Mouse (Mus musculus) liver, embryonic 13.5 days (tissue): ENCODE measurements around the gene Tnfsf12. TPM values are rescaled to one million over a fixed set of nuclear protein-coding genes. Genes with fewer than 3 reads are reported as not detected.

Experiments used
- ATAC-seq: fragments of 200-750 bp; cut with Nextera tagmentation; 2 replicates; pipeline ENCODE4 v1.8.0; 2017; ENCODE audit warnings: low read depth, mild to moderate bottlenecking, moderate number of reproducible peaks, moderate library complexity
- DNase-seq: peaks from one replicate; pipeline ENCODE4 v3.0.0; 2022
- H3K27ac ChIP-seq: fragments of 300-500 bp; sonication (generic); 2 replicates; pipeline ENCODE4 v1.5.1; 2015; ENCODE audit warnings: moderate library complexity, mild to moderate bottlenecking, inconsistent platforms
- H3K27me3 ChIP-seq: fragments of 300-500 bp; sonication (generic); 2 replicates; pipeline ENCODE4 v1.6.1; 2015; ENCODE audit warnings: mild to moderate bottlenecking, inconsistent platforms
- H3K36me3 ChIP-seq: fragments of 300-500 bp; sonication (generic); 2 replicates; pipeline ENCODE4 v1.6.1; 2015; ENCODE audit warnings: mild to moderate bottlenecking, inconsistent platforms
- H3K4me1 ChIP-seq: fragments of 300-500 bp; sonication (generic); replicated peaks from 2 replicates; pipeline ENCODE4 v1.6.1; 2015; ENCODE audit warnings: inconsistent platforms
- H3K4me2 ChIP-seq: fragments of 300-500 bp; sonication (generic); 2 replicates; pipeline ENCODE4 v1.6.1; 2015; ENCODE audit warnings: inconsistent platforms, mild to moderate bottlenecking, moderate library complexity
- H3K4me3 ChIP-seq: fragments of 300-500 bp; sonication (generic); replicated peaks from 2 replicates; pipeline ENCODE4 v1.5.1; 2015; ENCODE audit warnings: mild to moderate bottlenecking, inconsistent platforms
- H3K9ac ChIP-seq: fragments of 300-500 bp; sonication (generic); 2 replicates; pipeline ENCODE4 v1.6.1; 2015; ENCODE audit warnings: mild to moderate bottlenecking, inconsistent platforms
- H3K9me3 ChIP-seq: fragments of 300-500 bp; sonication (generic); replicated peaks from 2 replicates; pipeline ENCODE4 v1.6.1; 2016; ENCODE audit warnings: inconsistent platforms
- WGBS: fragments of 180-500 bp; shearing (Covaris S2); methylation state at CpG from one replicate; pipeline ENCODE4 v1.1.7; 2015; ENCODE audit not compliant: insufficient replicate concordance; 5-methylcytosine and 5-hydroxymethylcytosine counted together
- polyA plus RNA-seq: library from polyadenylated mRNA; unstranded; fragments of >200 nt; fragmentation: Nextera tagmentation; extraction: Ambion mirVana; gene quantifications from 2 replicates; pipeline ENCODE4 v1.2.1, GENCODE M21; 2015

Tnfsf12 gene
- polyA plus RNA-seq, 1 experiment from 2014 or later: 2.1 TPM

GRCm38 (mm10) chr11:69679144-69679543, 16.5 kb downstream of the Tnfsf12 start:
- peaks cover 60% of the 10 kb centered on the region for H3K36me3 ChIP-seq

GRCm38 (mm10) chr11:69672211-69672706, 23.4 kb downstream of the Tnfsf12 start, which contains the start of gene Eif4a1:
TSS of gene Eif4a1 (minus strand) at chr11:69672423.
- Histone ChIP-seq H3K9ac (peak within 1 kb of the TSS; percentile 98), H3K36me3 (peaks cover 83% of the 10 kb centered on the region), H3K4me1 (peaks cover 63% of the 10 kb centered on the region), H3K27ac (peak within 1 kb of the TSS; percentile 98), H3K4me2 (peak within 1 kb of the TSS; percentile 95), H3K27me3 (no peaks in the 10 kb centered on the region), H3K4me3 (peak within 1 kb of the TSS; percentile 91), H3K9me3 (no peaks in the 10 kb centered on the region)
- WGBS: under 1% methylated on average over 36 of the region's 36 CpGs
- DNase-seq (peak; percentile 100), ATAC-seq (peak; percentile 95)

More at GRCm38 (mm10) chr11:69679144-69679543, 16.5 kb downstream of the Tnfsf12 start:
- no peak for ATAC-seq
- H3K4me1 ChIP-seq: peaks cover 55% of the 10 kb centered on the region
- H3K27me3 ChIP-seq: no peaks in the 10 kb centered on the region
- DNase-seq: no peak
- H3K27ac ChIP-seq: no peak overlapping the region
- no peaks in the 10 kb centered on the region for H3K9me3 ChIP-seq
- H3K4me3 ChIP-seq: no peak overlapping the region
- H3K9ac ChIP-seq: no peak overlapping the region
- 84% methylated on average over 2 of the region's 2 CpGs for WGBS
- H3K4me2 ChIP-seq: 0 out of 2 replicates have a peak overlapping the region, but pooled peaks have one; percentile 1

- H3K27me3 ChIP-seq: no peaks in the 10 kb centered on the region
- H3K4me2 ChIP-seq: peak overlapping the region; percentile 95
- H3K9ac ChIP-seq: peak overlapping the region; percentile 98
- peaks cover 82% of the 10 kb centered on the region for H3K36me3 ChIP-seq
- peak overlapping the region; percentile 91 for H3K4me3 ChIP-seq
- no peaks in the 10 kb centered on the region for H3K9me3 ChIP-seq
- peaks cover 63% of the 10 kb centered on the region for H3K4me1 ChIP-seq
- WGBS: under 1% methylated on average over 43 of the region's 43 CpGs
- ATAC-seq: no peak; the same call in 1 of the 2 replicates
- no peak for DNase-seq
- H3K27ac ChIP-seq: peak overlapping the region; percentile 98
These were observed 23.9 kb downstream of the Tnfsf12 start for GRCm38 (mm10) chr11:69671726-69672124.

GRCm38 (mm10) chr11:69670786-69671725, 24.6 kb downstream of the Tnfsf12 start:
- Histone ChIP-seq H3K4me3 (peak overlapping the region; percentile 91), H3K4me1 (peaks cover 69% of the 10 kb centered on the region), H3K4me2 (peak overlapping the region; percentile 95), H3K27ac (peak overlapping the region; percentile 98), H3K36me3 (peaks cover 82% of the 10 kb centered on the region), H3K27me3 (no peaks in the 10 kb centered on the region), H3K9ac (peak overlapping the region; percentile 98), H3K9me3 (no peaks in the 10 kb centered on the region)
- peak; percentile 63 for ATAC-seq
- DNase-seq: peak; percentile 86
- WGBS: under 1% methylated on average over 59 of the region's 61 CpGs

- Histone ChIP-seq H3K27ac (peak overlapping the region; percentile 96; the same call in 1 of the 2 replicates), H3K4me2 (no peak overlapping the region), H3K9ac (no peak overlapping the region), H3K27me3 (no peaks in the 10 kb centered on the region), H3K4me1 (peaks cover 71% of the 10 kb centered on the region), H3K4me3 (no peak overlapping the region), H3K36me3 (peaks cover 76% of the 10 kb centered on the region), H3K9me3 (no peaks in the 10 kb centered on the region)
- DNase-seq (no peak), ATAC-seq (no peak)
- WGBS: 76% methylated on average over 3 of the region's 3 CpGs
These were observed 29.0 kb downstream of the Tnfsf12 start for GRCm38 (mm10) chr11:69666665-69667005.

GRCm38 (mm10) chr11:69665961-69666664, 29.5 kb downstream of the Tnfsf12 start, which contains the start of gene Cd68:
TSS of gene Cd68 (minus strand) at chr11:69666153.
- WGBS: 25% methylated on average over 7 of the region's 7 CpGs
- H3K4me1 ChIP-seq: peaks cover 76% of the 10 kb centered on the region
- no peak within 1 kb of the TSS for H3K9ac ChIP-seq
- H3K27me3 ChIP-seq: no peaks in the 10 kb centered on the region
- H3K27ac ChIP-seq: peak within 1 kb of the TSS; percentile 96
- DNase-seq (peak; percentile 50), ATAC-seq (no peak)
- H3K4me2 ChIP-seq: 0 out of 2 replicates have a peak within 1 kb of the TSS, but pooled peaks have one; percentile 13
- H3K4me3 ChIP-seq: 0 out of 2 replicates have a peak within 1 kb of the TSS, but pooled peaks have one; percentile 0
- H3K36me3 ChIP-seq: peaks cover 76% of the 10 kb centered on the region
- no peaks in the 10 kb centered on the region for H3K9me3 ChIP-seq

- Histone ChIP-seq H3K9ac (no peak overlapping the region), H3K4me2 (0 out of 2 replicates have a peak overlapping the region, but pooled peaks have one; percentile 13), H3K9me3 (no peaks in the 10 kb centered on the region), H3K27ac (peak overlapping the region; percentile 96), H3K4me1 (peaks cover 77% of the 10 kb centered on the region), H3K36me3 (peaks cover 71% of the 10 kb centered on the region), H3K27me3 (no peaks in the 10 kb centered on the region), H3K4me3 (0 out of 2 replicates have a peak overlapping the region, but pooled peaks have one; percentile 0)
- WGBS: 64% methylated on average over 9 of the region's 9 CpGs
- ATAC-seq (no peak), DNase-seq (no peak)
These were observed 30.1 kb downstream of the Tnfsf12 start for GRCm38 (mm10) chr11:69665457-69665960.

- no peak overlapping the region for H3K4me3 ChIP-seq
- peaks cover 77% of the 10 kb centered on the region for H3K4me1 ChIP-seq
- DNase-seq (no peak), ATAC-seq (no peak)
- H3K27ac ChIP-seq: peak overlapping the region; percentile 96; the same call in 1 of the 2 replicates
- 87% methylated on average over 7 of the region's 7 CpGs for WGBS
- H3K27me3 ChIP-seq: no peaks in the 10 kb centered on the region
- H3K4me2 ChIP-seq: 0 out of 2 replicates have a peak overlapping the region, but pooled peaks have one; percentile 13
- H3K9ac ChIP-seq: no peak overlapping the region
- peaks cover 66% of the 10 kb centered on the region for H3K36me3 ChIP-seq
- H3K9me3 ChIP-seq: no peaks in the 10 kb centered on the region
These were observed 30.8 kb downstream of the Tnfsf12 start for GRCm38 (mm10) chr11:69664841-69665240.

GRCm38 (mm10) chr11:69663795-69664194, 31.9 kb downstream of the Tnfsf12 start:
- Histone ChIP-seq H3K9ac (peak overlapping the region; percentile 79), H3K27ac (peak overlapping the region; percentile 96), H3K36me3 (peaks cover 64% of the 10 kb centered on the region), H3K9me3 (no peaks in the 10 kb centered on the region), H3K4me2 (peak overlapping the region; percentile 84), H3K4me1 (peaks cover 66% of the 10 kb centered on the region), H3K4me3 (peak overlapping the region; percentile 68; the same call in 1 of the 2 replicates), H3K27me3 (no peaks in the 10 kb centered on the region)
- WGBS: 69% methylated on average over 6 of the region's 6 CpGs
- ATAC-seq (no peak), DNase-seq (no peak)

- peak overlapping the region; percentile 84 for H3K4me2 ChIP-seq
- ATAC-seq: no peak
- no peaks in the 10 kb centered on the region for H3K27me3 ChIP-seq
- peak overlapping the region; percentile 79 for H3K9ac ChIP-seq
- H3K4me3 ChIP-seq: peak overlapping the region; percentile 68
- DNase-seq: no peak
- H3K27ac ChIP-seq: peak overlapping the region; percentile 96
- no peaks in the 10 kb centered on the region for H3K9me3 ChIP-seq
- H3K4me1 ChIP-seq: peaks cover 63% of the 10 kb centered on the region
- WGBS: 57% methylated on average over 13 of the region's 13 CpGs
- peaks cover 64% of the 10 kb centered on the region for H3K36me3 ChIP-seq
These were observed 32.5 kb downstream of the Tnfsf12 start for GRCm38 (mm10) chr11:69662967-69663671.
